In genomic region chr17:30575941-30576773, GRCm38 (mm10) we compare ENCODE assay signal across 8 mouse cellular contexts. TPM values are rescaled to one million over a fixed set of nuclear protein-coding genes. Genes with fewer than 3 reads are reported as not detected.
DNase-seq lines count a peak whose midpoint lies in the region; ATAC-seq and TF ChIP-seq lines count a peak whose summit lies in the region.

Gene Btbd9, minus strand, starts transcription at chr17:30576488.

- H3K4me3 ChIP-seq in hindbrain, embryonic 10.5 days, result peak within 1 kb of the TSS; percentile 71
- peak within 1 kb of the TSS; percentile 84 for H3K4me3 ChIP-seq in lung, postnatal 0 days (ENCODE audit: low read depth, low read length)

- H3K27ac ChIP-seq in hindbrain, embryonic 10.5 days, result peak within 1 kb of the TSS; percentile 95
- H3K27ac ChIP-seq in lung, postnatal 0 days (ENCODE audit: low read length), result peak within 1 kb of the TSS; percentile 91

- H3K4me1 ChIP-seq in hindbrain, embryonic 10.5 days (replicated peaks), result peaks cover 24% of the 10 kb centered on the region
- peaks cover 10% of the 10 kb centered on the region; the same call in 1 of the 2 replicates for H3K4me1 ChIP-seq in lung, postnatal 0 days (ENCODE audit: insufficient read depth, low read depth, low read length)

- peak; percentile 88 for DNase-seq in MEL-GATA-1-ER (ENCODE audit: extremely low read depth, low read depth)
- peak; percentile 99 for DNase-seq in cerebellum, adult 8-10 months
- peak; percentile 91 for DNase-seq in hindbrain, embryonic 10.5 days (ENCODE audit: low spot score)
- peak; percentile 93 for DNase-seq in layer of hippocampus, adult 9-11 months
- peak; percentile 92 for DNase-seq in lung, postnatal 0 days (ENCODE audit: low spot score)
- peak; percentile 93 for DNase-seq in ovary, postnatal 14 days (ENCODE audit: low spot score)
- DNase-seq in thymus, postnatal 14 days, result peak; percentile 95

- WGBS in hindbrain, embryonic 10.5 days, result under 1% methylated on average over 90 of the region's 94 CpGs
- WGBS in lung, postnatal 0 days, result under 1% methylated on average over 47 of the region's 94 CpGs

- peak; percentile 92 for ATAC-seq in frontal cortex, adult (ENCODE audit: low TSS enrichment)
- ATAC-seq in lung, postnatal 0 days, result peak; percentile 90

- peak within 1 kb of the TSS; percentile 66 for H3K9ac ChIP-seq in lung, postnatal 0 days (replicated peaks; ENCODE audit: low read depth)

- TF ChIP-seq CTCF in lung, postnatal 0 days (IDR thresholded peaks at IDR 0.05), result no peak

- H3K27me3 ChIP-seq in hindbrain, embryonic 10.5 days (ENCODE audit: insufficient read depth, poor library complexity, severe bottlenecking), result no peaks in the 10 kb centered on the region
- H3K27me3 ChIP-seq in lung, postnatal 0 days (replicated peaks; ENCODE audit: insufficient read depth, low read length), result no peaks in the 10 kb centered on the region

- no peaks in the 10 kb centered on the region for H3K9me3 ChIP-seq in hindbrain, embryonic 10.5 days
- H3K9me3 ChIP-seq in lung, postnatal 0 days (ENCODE audit: low read length), result no peaks in the 10 kb centered on the region

- peak within 1 kb of the TSS; percentile 75 for H3K4me2 ChIP-seq in lung, postnatal 0 days (replicated peaks; ENCODE audit: low read depth, low read length)

- no peak for TF ChIP-seq EP300 in lung, postnatal 0 days (IDR thresholded peaks at IDR 0.05)

- H3K36me3 ChIP-seq in hindbrain, embryonic 10.5 days, result no peaks in the 10 kb centered on the region
- H3K36me3 ChIP-seq in lung, postnatal 0 days (ENCODE audit: insufficient read depth, low read length), result no peaks in the 10 kb centered on the region

RNA-seq across cellular contexts. Expression of gene Btbd9, which starts in this region (rescaled TPM):
- polyA plus RNA-seq in hindbrain, embryonic 10.5 days (2016; fragmentation: Nextera tagmentation; extraction: Ambion mirVana), result 66.1 and 67.3 TPM in 2 replicates
- polyA plus RNA-seq in lung, postnatal 0 days (2015; fragmentation: Nextera tagmentation; extraction: Ambion mirVana), result 40.6 and 41.7 TPM in 2 replicates

Comparison
In these comparisons a context has a peak if more than half of its experiments do, and no peak if none do; other contexts are left out.
1. Peak in every context shown above with its lines: DNase-seq, ATAC-seq, H3K4me3 ChIP-seq and H3K27ac ChIP-seq.